Mouse (Mus musculus): Measurements from ENCODE around the gene Map3k20.

DNA sequence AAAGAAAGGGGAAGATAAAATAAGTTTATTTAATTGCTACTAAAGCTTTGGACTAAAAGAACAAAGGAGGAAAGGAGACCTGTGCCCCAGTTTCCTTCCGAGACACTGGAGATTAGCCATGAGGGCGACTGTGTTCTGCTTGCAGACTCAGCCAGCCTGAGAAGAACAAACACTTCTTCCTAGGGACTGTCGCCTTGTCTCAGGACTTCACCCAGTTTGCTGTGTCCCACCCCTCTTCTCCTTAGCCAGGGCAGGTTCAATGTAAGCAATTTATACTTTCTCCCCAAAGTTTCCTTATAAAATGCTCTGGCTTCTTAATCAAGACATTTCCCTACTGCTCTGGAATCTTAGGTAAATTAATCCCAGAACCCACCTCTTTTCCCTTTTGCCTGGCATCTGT, 168.1 kb downstream of the Map3k20 start:
- no peak for TF ChIP-seq POLR2A (IDR thresholded peaks at IDR 0.05; ENCODE audit: low read depth, low read length)
- TF ChIP-seq CTCF (IDR thresholded peaks at IDR 0.05; ENCODE audit: extremely low read depth, insufficient read length, insufficient replicate concordance, low read depth, low read length), result no peak
